Mouse (Mus musculus): ENCODE measurements around the gene Vwa1. TPM values are rescaled to one million over a fixed set of nuclear protein-coding genes. Genes with fewer than 3 reads are reported as not detected.
A peak's percentile ranks its signal among the peaks of the same experiment; 100 is the strongest.

The Vwa1 gene
- polyA plus RNA-seq, 1 experiment from 2014 or later = 4.5 TPM

GRCm38 (mm10) chr4:155734350-155734941 is 40.1 kb downstream of the Vwa1 start, which contains the start of gene Tmem240:
TSS of gene Tmem240 (plus strand) at chr4:155734800.
- peak within 1 kb of the TSS; percentile 66 to 76 for H3K27ac ChIP-seq (replicated peaks in 1 of 2; ENCODE audit: control insufficient read depth in 1 of 2, insufficient read depth in 1 of 2, low read depth in 2 of 2, low read length in 2 of 2)
- H3K4me3 ChIP-seq (ENCODE audit: control insufficient read depth in 1 of 2, insufficient read depth in 1 of 2, low read depth in 1 of 2, low read length in 2 of 2) = peak within 1 kb of the TSS; percentile 70 to 83
- peaks cover 30% of the 10 kb centered on the region for H3K36me3 ChIP-seq (ENCODE audit: control insufficient read depth, insufficient read depth, low read length)
- H3K4me1 ChIP-seq (ENCODE audit: control insufficient read depth in 2 of 2, insufficient read depth in 2 of 2, low read length in 2 of 2) = peaks cover 4 to 7% of the 10 kb centered on the region in 2 experiments; a peak in 3 of 4 replicates
- H3K27me3 ChIP-seq (ENCODE audit: control insufficient read depth, insufficient read depth, low read length) = no peaks in the 10 kb centered on the region
- peak; percentile 91 for ATAC-seq (ENCODE audit: insufficient number of reproducible peaks, insufficient read depth, low FRiP score, low read depth)
- H3K9me3 ChIP-seq (ENCODE audit: control insufficient read depth, low read length) = no peaks in the 10 kb centered on the region
- H3K9ac ChIP-seq (ENCODE audit: low read length) = peak within 1 kb of the TSS; percentile 85
- peak within 1 kb of the TSS; percentile 93 for H3K4me2 ChIP-seq (ENCODE audit: low read length)
- WGBS = under 1% methylated on average over 20 of the region's 35 CpGs

- 88% methylated on average over 10 of the region's 10 CpGs for WGBS
- no peaks in the 10 kb centered on the region for H3K9me3 ChIP-seq (ENCODE audit: control insufficient read depth, low read length)
- H3K27me3 ChIP-seq (ENCODE audit: control insufficient read depth, insufficient read depth, low read length) = no peaks in the 10 kb centered on the region
- no peak overlapping the region for H3K4me3 ChIP-seq (ENCODE audit: control insufficient read depth in 1 of 2, insufficient read depth in 1 of 2, low read depth in 1 of 2, low read length in 2 of 2)
- H3K27ac ChIP-seq (replicated peaks in 1 of 2; ENCODE audit: control insufficient read depth in 1 of 2, insufficient read depth in 1 of 2, low read depth in 2 of 2, low read length in 2 of 2) = no peak overlapping the region
- peaks cover 37% of the 10 kb centered on the region for H3K36me3 ChIP-seq (ENCODE audit: control insufficient read depth, insufficient read depth, low read length)
- H3K4me2 ChIP-seq (ENCODE audit: low read length) = no peak overlapping the region
- H3K4me1 ChIP-seq (ENCODE audit: control insufficient read depth in 2 of 2, insufficient read depth in 2 of 2, low read length in 2 of 2) = peaks cover 4 to 7% of the 10 kb centered on the region in 2 experiments; a peak in 3 of 4 replicates
- ATAC-seq (ENCODE audit: insufficient number of reproducible peaks, insufficient read depth, low FRiP score, low read depth) = no peak
- no peak overlapping the region for H3K9ac ChIP-seq (ENCODE audit: low read length)
These were observed 41.2 kb downstream of the Vwa1 start for GRCm38 (mm10) chr4:155733267-155733666.

- WGBS = 86% methylated on average over 2 of the region's 2 CpGs
These were observed 46.5 kb downstream of the Vwa1 start for GRCm38 (mm10) chr4:155727993-155728392.

GRCm38 (mm10) chr4:155721668-155722083 is 52.8 kb downstream of the Vwa1 start:
- Histone ChIP-seq H3K9me3 (ENCODE audit: control insufficient read depth, low read length) (no peaks in the 10 kb centered on the region), H3K36me3 (ENCODE audit: control insufficient read depth, insufficient read depth, low read length) (peaks cover 34% of the 10 kb centered on the region), H3K4me2 (ENCODE audit: low read length) (no peak overlapping the region), H3K27ac (replicated peaks in 1 of 2; ENCODE audit: control insufficient read depth in 1 of 2, insufficient read depth in 1 of 2, low read depth in 2 of 2, low read length in 2 of 2) (no peak overlapping the region), H3K4me3 (ENCODE audit: control insufficient read depth in 1 of 2, insufficient read depth in 1 of 2, low read depth in 1 of 2, low read length in 2 of 2) (no peak overlapping the region), H3K27me3 (ENCODE audit: control insufficient read depth, insufficient read depth, low read length) (no peaks in the 10 kb centered on the region), H3K9ac (ENCODE audit: low read length) (no peak overlapping the region), H3K4me1 (ENCODE audit: control insufficient read depth in 2 of 2, insufficient read depth in 2 of 2, low read length in 2 of 2) (no peaks in the 10 kb centered on the region)
- 73% methylated on average over 4 of the region's 4 CpGs for WGBS
- no peak for ATAC-seq (ENCODE audit: insufficient number of reproducible peaks, insufficient read depth, low FRiP score, low read depth)

More at GRCm38 (mm10) chr4:155727993-155728392, 46.5 kb downstream of the Vwa1 start:
- Histone ChIP-seq H3K27me3 (ENCODE audit: control insufficient read depth, insufficient read depth, low read length) (no peaks in the 10 kb centered on the region), H3K9me3 (ENCODE audit: control insufficient read depth, low read length) (no peaks in the 10 kb centered on the region), H3K27ac (replicated peaks in 1 of 2; ENCODE audit: control insufficient read depth in 1 of 2, insufficient read depth in 1 of 2, low read depth in 2 of 2, low read length in 2 of 2) (no peak overlapping the region), H3K4me1 (ENCODE audit: control insufficient read depth in 2 of 2, insufficient read depth in 2 of 2, low read length in 2 of 2) (no peaks in the 10 kb centered on the region), H3K9ac (ENCODE audit: low read length) (no peak overlapping the region), H3K4me3 (ENCODE audit: control insufficient read depth in 1 of 2, insufficient read depth in 1 of 2, low read depth in 1 of 2, low read length in 2 of 2) (no peak overlapping the region), H3K4me2 (ENCODE audit: low read length) (no peak overlapping the region), H3K36me3 (ENCODE audit: control insufficient read depth, insufficient read depth, low read length) (peaks cover 45% of the 10 kb centered on the region)
- no peak for ATAC-seq (ENCODE audit: insufficient number of reproducible peaks, insufficient read depth, low FRiP score, low read depth)

Small RNA genes lying within 50 kb of the gene (microRNA-seq; reads per million reads assigned to microRNA genes)
- gene Gm27743 = not detected

Other genes starting within 250 kb of the Vwa1 start
- 49.9 and 51.4 TPM in 2 replicates for gene Nadk, start 212.3 kb downstream of the Vwa1 start, polyA plus RNA-seq (2014; fragmentation: Nextera tagmentation; extraction: Ambion mirVana)
- gene Slc35e2, start 173.3 kb downstream of the Vwa1 start, polyA plus RNA-seq (2014; fragmentation: Nextera tagmentation; extraction: Ambion mirVana) = 7.7 and 8.5 TPM in 2 replicates
- 33.5 and 36.7 TPM in 2 replicates for gene Cdk11b, start 149.8 kb downstream of the Vwa1 start, polyA plus RNA-seq (2014; fragmentation: Nextera tagmentation; extraction: Ambion mirVana)
- gene Gm10563, start 129.3 kb downstream of the Vwa1 start, polyA plus RNA-seq (2014; fragmentation: Nextera tagmentation; extraction: Ambion mirVana) = not detected in 2 replicates
- gene Mmp23, start 121.3 kb downstream of the Vwa1 start, polyA plus RNA-seq (2014; fragmentation: Nextera tagmentation; extraction: Ambion mirVana) = 63.1 and 67.1 TPM in 2 replicates
- gene Mib2, start 105.5 kb downstream of the Vwa1 start, polyA plus RNA-seq (2014; fragmentation: Nextera tagmentation; extraction: Ambion mirVana) = 12.5 and 15.3 TPM in 2 replicates
- gene Fndc10, start 80.4 kb downstream of the Vwa1 start, polyA plus RNA-seq (2014; fragmentation: Nextera tagmentation; extraction: Ambion mirVana) = 1.9 and 2.4 TPM in 2 replicates
- 113 and 115 TPM in 2 replicates for gene Ssu72, start 69.9 kb downstream of the Vwa1 start, polyA plus RNA-seq (2014; fragmentation: Nextera tagmentation; extraction: Ambion mirVana)
- 0.23 and 0.28 TPM in 2 replicates for gene Tmem240, start 39.9 kb downstream of the Vwa1 start, polyA plus RNA-seq (2014; fragmentation: Nextera tagmentation; extraction: Ambion mirVana)
- 89.0 and 95.2 TPM in 2 replicates for gene Atad3a, start 13.6 kb downstream of the Vwa1 start, polyA plus RNA-seq (2014; fragmentation: Nextera tagmentation; extraction: Ambion mirVana)
- 2.4 and 2.5 TPM in 2 replicates for gene Tmem88b, start 11.2 kb upstream of the Vwa1 start, polyA plus RNA-seq (2014; fragmentation: Nextera tagmentation; extraction: Ambion mirVana)
- gene Ankrd65, start 15.7 kb upstream of the Vwa1 start, polyA plus RNA-seq (2014; fragmentation: Nextera tagmentation; extraction: Ambion mirVana) = not detected in 2 replicates
- gene Mrpl20, start 28.2 kb upstream of the Vwa1 start, polyA plus RNA-seq (2014; fragmentation: Nextera tagmentation; extraction: Ambion mirVana) = 146 and 160 TPM in 2 replicates
- 120 and 126 TPM in 2 replicates for gene Ccnl2, start 37.8 kb upstream of the Vwa1 start, polyA plus RNA-seq (2014; fragmentation: Nextera tagmentation; extraction: Ambion mirVana)
- gene Aurkaip1, start 56.6 kb upstream of the Vwa1 start, polyA plus RNA-seq (2014; fragmentation: Nextera tagmentation; extraction: Ambion mirVana) = 112 and 118 TPM in 2 replicates
- 55.5 and 75.6 TPM in 2 replicates for gene Mxra8, start 65.0 kb upstream of the Vwa1 start, polyA plus RNA-seq (2014; fragmentation: Nextera tagmentation; extraction: Ambion mirVana)
- gene Dvl1, start 72.7 kb upstream of the Vwa1 start, polyA plus RNA-seq (2014; fragmentation: Nextera tagmentation; extraction: Ambion mirVana) = 9.1 and 10.9 TPM in 2 replicates
- gene Tas1r3, start 88.7 kb upstream of the Vwa1 start, polyA plus RNA-seq (2014; fragmentation: Nextera tagmentation; extraction: Ambion mirVana) = 0.09 and 0.12 TPM in 2 replicates
- gene Cptp, start 94.7 kb upstream of the Vwa1 start, polyA plus RNA-seq (2014; fragmentation: Nextera tagmentation; extraction: Ambion mirVana) = 10.9 and 11.0 TPM in 2 replicates
- gene Ints11, start 94.8 kb upstream of the Vwa1 start, polyA plus RNA-seq (2014; fragmentation: Nextera tagmentation; extraction: Ambion mirVana) = 36.0 and 38.5 TPM in 2 replicates
- 28.0 and 30.0 TPM in 2 replicates for gene Pusl1, start 117.1 kb upstream of the Vwa1 start, polyA plus RNA-seq (2014; fragmentation: Nextera tagmentation; extraction: Ambion mirVana)
- gene Acap3, start 117.1 kb upstream of the Vwa1 start, polyA plus RNA-seq (2014; fragmentation: Nextera tagmentation; extraction: Ambion mirVana) = 9.0 and 9.4 TPM in 2 replicates
- 75.5 and 98.6 TPM in 2 replicates for gene Ube2j2, start 169.1 kb upstream of the Vwa1 start, polyA plus RNA-seq (2014; fragmentation: Nextera tagmentation; extraction: Ambion mirVana)
- 26.8 and 29.2 TPM in 2 replicates for gene C1qtnf12, start 187.6 kb upstream of the Vwa1 start, polyA plus RNA-seq (2014; fragmentation: Nextera tagmentation; extraction: Ambion mirVana)
- gene B3galt6, start 218.0 kb upstream of the Vwa1 start, polyA plus RNA-seq (2014; fragmentation: Nextera tagmentation; extraction: Ambion mirVana) = 8.9 and 11.5 TPM in 2 replicates
- gene Sdf4, start 218.2 kb upstream of the Vwa1 start, polyA plus RNA-seq (2014; fragmentation: Nextera tagmentation; extraction: Ambion mirVana) = 133 and 137 TPM in 2 replicates
- gene Tnfrsf4, start 239.1 kb upstream of the Vwa1 start, polyA plus RNA-seq (2014; fragmentation: Nextera tagmentation; extraction: Ambion mirVana) = 0.51 and 0.57 TPM in 2 replicates

All from heart, embryonic 14.5 days (tissue).